Mouse (Mus musculus): ENCODE measurements around the gene Ablim1. TPM values are rescaled to one million over a fixed set of nuclear protein-coding genes. Genes with fewer than 3 reads are reported as not detected.

Gene Ablim1
- polyA plus RNA-seq, 1 experiment from 2014 or later: 29.2 TPM

- 46% methylated on average over 15 of the region's 15 CpGs for WGBS
- no peak overlapping the region for H3K4me3 ChIP-seq (ENCODE audit: low read length)
- H3K4me1 ChIP-seq (ENCODE audit: control insufficient read depth, insufficient read depth, low read length): no peaks in the 10 kb centered on the region; the same call in 1 of the 2 replicates
- no peaks in the 10 kb centered on the region for H3K27me3 ChIP-seq (replicated peaks; ENCODE audit: control insufficient read depth, insufficient read depth, low read length)
- ATAC-seq: 0 out of 2 replicates have a peak, but pooled peaks have one; percentile 31
- no peak overlapping the region for H3K9ac ChIP-seq (ENCODE audit: low read depth, low read length)
- H3K4me2 ChIP-seq (ENCODE audit: low read depth, low read length): no peak overlapping the region
- no peak overlapping the region for H3K27ac ChIP-seq (ENCODE audit: low read length)
- H3K9me3 ChIP-seq (ENCODE audit: control insufficient read depth, low read length): no peaks in the 10 kb centered on the region
- no peaks in the 10 kb centered on the region for H3K36me3 ChIP-seq (ENCODE audit: control insufficient read depth, insufficient read depth, low read length)
Measured at GRCm38 (mm10) chr19:57264296-57264947, 50.3 kb downstream of the Ablim1 start.

GRCm38 (mm10) chr19:57257801-57258200 is 56.9 kb downstream of the Ablim1 start:
- no peak overlapping the region for H3K4me2 ChIP-seq (ENCODE audit: low read depth, low read length)
- 75% methylated on average over 11 of the region's 12 CpGs for WGBS
- H3K9ac ChIP-seq (ENCODE audit: low read depth, low read length): no peak overlapping the region
- ATAC-seq: no peak
- H3K4me3 ChIP-seq (ENCODE audit: low read length): no peak overlapping the region
- no peaks in the 10 kb centered on the region for H3K27me3 ChIP-seq (replicated peaks; ENCODE audit: control insufficient read depth, insufficient read depth, low read length)
- H3K36me3 ChIP-seq (ENCODE audit: control insufficient read depth, insufficient read depth, low read length): no peaks in the 10 kb centered on the region
- H3K27ac ChIP-seq (ENCODE audit: low read length): no peak overlapping the region
- H3K9me3 ChIP-seq (ENCODE audit: control insufficient read depth, low read length): no peaks in the 10 kb centered on the region
- peaks cover 3% of the 10 kb centered on the region; the same call in 1 of the 2 replicates for H3K4me1 ChIP-seq (ENCODE audit: control insufficient read depth, insufficient read depth, low read length)

- Histone ChIP-seq H3K27ac (ENCODE audit: low read length) (no peak overlapping the region), H3K36me3 (ENCODE audit: control insufficient read depth, insufficient read depth, low read length) (no peaks in the 10 kb centered on the region), H3K4me1 (ENCODE audit: control insufficient read depth, insufficient read depth, low read length) (peaks cover 5% of the 10 kb centered on the region; the same call in 1 of the 2 replicates), H3K4me3 (ENCODE audit: low read length) (no peak overlapping the region), H3K9me3 (ENCODE audit: control insufficient read depth, low read length) (no peaks in the 10 kb centered on the region), H3K27me3 (replicated peaks; ENCODE audit: control insufficient read depth, insufficient read depth, low read length) (no peaks in the 10 kb centered on the region), H3K4me2 (ENCODE audit: low read depth, low read length) (no peak overlapping the region), H3K9ac (ENCODE audit: low read depth, low read length) (no peak overlapping the region)
- ATAC-seq: no peak
- WGBS: 53% methylated on average over 9 of the region's 9 CpGs
Measured at GRCm38 (mm10) chr19:57256666-57257065, 58.1 kb downstream of the Ablim1 start.

GRCm38 (mm10) chr19:57255157-57255556 is 59.6 kb downstream of the Ablim1 start:
- H3K4me2 ChIP-seq (ENCODE audit: low read depth, low read length): no peak overlapping the region
- no peak for ATAC-seq
- no peaks in the 10 kb centered on the region for H3K9me3 ChIP-seq (ENCODE audit: control insufficient read depth, low read length)
- no peaks in the 10 kb centered on the region for H3K27me3 ChIP-seq (replicated peaks; ENCODE audit: control insufficient read depth, insufficient read depth, low read length)
- no peak overlapping the region for H3K4me3 ChIP-seq (ENCODE audit: low read length)
- no peak overlapping the region for H3K27ac ChIP-seq (ENCODE audit: low read length)
- 87% methylated on average over 8 of the region's 8 CpGs for WGBS
- H3K9ac ChIP-seq (ENCODE audit: low read depth, low read length): no peak overlapping the region
- peaks cover 5% of the 10 kb centered on the region; the same call in 1 of the 2 replicates for H3K4me1 ChIP-seq (ENCODE audit: control insufficient read depth, insufficient read depth, low read length)
- H3K36me3 ChIP-seq (ENCODE audit: control insufficient read depth, insufficient read depth, low read length): no peaks in the 10 kb centered on the region

- ATAC-seq: no peak
- no peak overlapping the region for H3K4me3 ChIP-seq (ENCODE audit: low read length)
- no peak overlapping the region for H3K4me2 ChIP-seq (ENCODE audit: low read depth, low read length)
- no peaks in the 10 kb centered on the region for H3K27me3 ChIP-seq (replicated peaks; ENCODE audit: control insufficient read depth, insufficient read depth, low read length)
- H3K4me1 ChIP-seq (ENCODE audit: control insufficient read depth, insufficient read depth, low read length): peaks cover 5% of the 10 kb centered on the region; the same call in 1 of the 2 replicates
- H3K27ac ChIP-seq (ENCODE audit: low read length): no peak overlapping the region
- no peak overlapping the region for H3K9ac ChIP-seq (ENCODE audit: low read depth, low read length)
- no peaks in the 10 kb centered on the region for H3K9me3 ChIP-seq (ENCODE audit: control insufficient read depth, low read length)
- no peaks in the 10 kb centered on the region for H3K36me3 ChIP-seq (ENCODE audit: control insufficient read depth, insufficient read depth, low read length)
- 48% methylated on average over 9 of the region's 9 CpGs for WGBS
Measured at GRCm38 (mm10) chr19:57252692-57253448, 61.8 kb downstream of the Ablim1 start.

- H3K4me2 ChIP-seq (ENCODE audit: low read depth, low read length): no peak overlapping the region
- no peak overlapping the region for H3K4me3 ChIP-seq (ENCODE audit: low read length)
- H3K4me1 ChIP-seq (ENCODE audit: control insufficient read depth, insufficient read depth, low read length): 0 out of 2 replicates have a peak, but pooled peaks cover 2% of the 10 kb centered on the region
- no peak overlapping the region for H3K9ac ChIP-seq (ENCODE audit: low read depth, low read length)
- no peaks in the 10 kb centered on the region for H3K27me3 ChIP-seq (replicated peaks; ENCODE audit: control insufficient read depth, insufficient read depth, low read length)
- no peaks in the 10 kb centered on the region for H3K36me3 ChIP-seq (ENCODE audit: control insufficient read depth, insufficient read depth, low read length)
- H3K27ac ChIP-seq (ENCODE audit: low read length): no peak overlapping the region
- no peaks in the 10 kb centered on the region for H3K9me3 ChIP-seq (ENCODE audit: control insufficient read depth, low read length)
- WGBS: 75% methylated on average over 5 of the region's 5 CpGs
- no peak for ATAC-seq
Measured at GRCm38 (mm10) chr19:57248781-57249180, 65.9 kb downstream of the Ablim1 start.

GRCm38 (mm10) chr19:57247221-57247620 is 67.5 kb downstream of the Ablim1 start:
- no peak for ATAC-seq
- peaks cover 4% of the 10 kb centered on the region; the same call in 1 of the 2 replicates for H3K4me1 ChIP-seq (ENCODE audit: control insufficient read depth, insufficient read depth, low read length)

GRCm38 (mm10) chr19:57244281-57244680 is 70.4 kb downstream of the Ablim1 start:
- Histone ChIP-seq H3K27me3 (replicated peaks; ENCODE audit: control insufficient read depth, insufficient read depth, low read length) (no peaks in the 10 kb centered on the region), H3K9ac (ENCODE audit: low read depth, low read length) (no peak overlapping the region), H3K36me3 (ENCODE audit: control insufficient read depth, insufficient read depth, low read length) (no peaks in the 10 kb centered on the region), H3K4me3 (ENCODE audit: low read length) (no peak overlapping the region), H3K4me2 (ENCODE audit: low read depth, low read length) (no peak overlapping the region), H3K27ac (ENCODE audit: low read length) (no peak overlapping the region), H3K9me3 (ENCODE audit: control insufficient read depth, low read length) (no peaks in the 10 kb centered on the region), H3K4me1 (ENCODE audit: control insufficient read depth, insufficient read depth, low read length) (peaks cover 4% of the 10 kb centered on the region; the same call in 1 of the 2 replicates)
- ATAC-seq: no peak
- WGBS: 61% methylated on average over 7 of the region's 7 CpGs

More at GRCm38 (mm10) chr19:57247221-57247620, 67.5 kb downstream of the Ablim1 start:
- H3K4me3 ChIP-seq (ENCODE audit: low read length): no peak overlapping the region
- H3K27me3 ChIP-seq (replicated peaks; ENCODE audit: control insufficient read depth, insufficient read depth, low read length): no peaks in the 10 kb centered on the region
- H3K9me3 ChIP-seq (ENCODE audit: control insufficient read depth, low read length): no peaks in the 10 kb centered on the region
- no peaks in the 10 kb centered on the region for H3K36me3 ChIP-seq (ENCODE audit: control insufficient read depth, insufficient read depth, low read length)
- WGBS: 71% methylated on average over 8 of the region's 8 CpGs
- H3K4me2 ChIP-seq (ENCODE audit: low read depth, low read length): no peak overlapping the region
- no peak overlapping the region for H3K9ac ChIP-seq (ENCODE audit: low read depth, low read length)
- no peak overlapping the region for H3K27ac ChIP-seq (ENCODE audit: low read length)

GRCm38 (mm10) chr19:57243606-57244005 is 71.1 kb downstream of the Ablim1 start:
- Histone ChIP-seq H3K27me3 (replicated peaks; ENCODE audit: control insufficient read depth, insufficient read depth, low read length) (no peaks in the 10 kb centered on the region), H3K9me3 (ENCODE audit: control insufficient read depth, low read length) (no peaks in the 10 kb centered on the region), H3K4me2 (ENCODE audit: low read depth, low read length) (no peak overlapping the region), H3K4me3 (ENCODE audit: low read length) (no peak overlapping the region), H3K9ac (ENCODE audit: low read depth, low read length) (no peak overlapping the region), H3K27ac (ENCODE audit: low read length) (no peak overlapping the region), H3K36me3 (ENCODE audit: control insufficient read depth, insufficient read depth, low read length) (no peaks in the 10 kb centered on the region), H3K4me1 (ENCODE audit: control insufficient read depth, insufficient read depth, low read length) (peaks cover 7% of the 10 kb centered on the region; the same call in 1 of the 2 replicates)
- WGBS: 67% methylated on average over 8 of the region's 8 CpGs
- peak; percentile 40; the same call in 1 of the 2 replicates for ATAC-seq

Data from intestine, embryonic 16.5 days (tissue).